Mouse (Mus musculus) adrenal gland, postnatal 14 days (tissue): Measurements from ENCODE around the gene S1pr5. TPM values are rescaled to one million over a fixed set of nuclear protein-coding genes. Genes with fewer than 3 reads are reported as not detected.
A peak's percentile ranks its signal among the peaks of the same experiment; 100 is the strongest.
"Not testable (repeated sequence)": the region's sequence is repeated elsewhere in the genome, so short reads cannot be mapped to it uniquely, and the experiment has no call there.

ENCODE experiments used
- DNase-seq: peaks from one replicate; pipeline ENCODE4 v3.0.0; 2021; ENCODE audit warnings: mixed read lengths
- total RNA-seq: library from RNA; stranded (reverse); gene quantifications from 2 replicates; pipeline ENCODE4 v1.2.3, GENCODE M21; 2021

The S1pr5 gene
- total RNA-seq, 1 experiment from 2014 or later, result 2.3 TPM

- DNase-seq, result no peak
Measured at GRCm38 (mm10) chr9:21266889-21267288, 18.6 kb upstream of the S1pr5 start.

- no peak for DNase-seq
Measured at GRCm38 (mm10) chr9:21265611-21266010, 17.4 kb upstream of the S1pr5 start.

GRCm38 (mm10) chr9:21265000-21265561, 16.8 kb upstream of the S1pr5 start, which contains the start of gene Atg4d:
TSS of gene Atg4d (plus strand) at chr9:21265293.
- peak; percentile 100 for DNase-seq

- DNase-seq, result no peak
Measured at GRCm38 (mm10) chr9:21264272-21264999, 16.2 kb upstream of the S1pr5 start.

GRCm38 (mm10) chr9:21261831-21262230, 13.6 kb upstream of the S1pr5 start:
- no peak for DNase-seq

GRCm38 (mm10) chr9:21260491-21261040, 12.3 kb upstream of the S1pr5 start:
- DNase-seq, result no peak

GRCm38 (mm10) chr9:21256349-21256748, 8.1 kb upstream of the S1pr5 start:
- DNase-seq, result not testable (repeated sequence)

- DNase-seq, result no peak
Measured at GRCm38 (mm10) chr9:21254690-21255089, 6.4 kb upstream of the S1pr5 start.

GRCm38 (mm10) chr9:21251116-21251735, 3.0 kb upstream of the S1pr5 start:
- no peak for DNase-seq

GRCm38 (mm10) chr9:21250509-21250908, 2.3 kb upstream of the S1pr5 start:
- no peak for DNase-seq

GRCm38 (mm10) chr9:21249629-21250508, 1.6 kb upstream of the S1pr5 start:
- DNase-seq, result no peak

- no peak for DNase-seq
Measured at GRCm38 (mm10) chr9:21246342-21246741, 1.9 kb downstream of the S1pr5 start.

GRCm38 (mm10) chr9:21245113-21245487, 3.1 kb downstream of the S1pr5 start:
- no peak for DNase-seq

GRCm38 (mm10) chr9:21244428-21245112, 3.7 kb downstream of the S1pr5 start:
- DNase-seq, result peak; percentile 30

GRCm38 (mm10) chr9:21243826-21244427, 4.3 kb downstream of the S1pr5 start:
- DNase-seq, result no peak

- DNase-seq, result peak; percentile 86
Measured at GRCm38 (mm10) chr9:21241343-21241742, 6.9 kb downstream of the S1pr5 start.

GRCm38 (mm10) chr9:21239465-21239848, 8.8 kb downstream of the S1pr5 start:
- DNase-seq, result no peak

GRCm38 (mm10) chr9:21238733-21239464, 9.3 kb downstream of the S1pr5 start, which contains the start of gene Keap1:
TSS of gene Keap1 (minus strand) at chr9:21239361.
- DNase-seq, result peak; percentile 91

GRCm38 (mm10) chr9:21238004-21238732, 10.1 kb downstream of the S1pr5 start:
- DNase-seq, result no peak
